Mouse (Mus musculus): ENCODE measurements around the gene Actl6b. TPM values are rescaled to one million over a fixed set of nuclear protein-coding genes. Genes with fewer than 3 reads are reported as not detected.

Gene Actl6b
- polyA plus RNA-seq, 1 experiment from 2014 or later, result 0.71 TPM

- under 1% methylated on average over 46 of the region's 46 CpGs for WGBS
- Histone ChIP-seq H3K4me2 (peak overlapping the region; percentile 96), H3K9me3 (no peaks in the 10 kb centered on the region), H3K9ac (peak overlapping the region; percentile 84), H3K4me3 (peak overlapping the region; percentile 87), H3K4me1 (peaks cover 24% of the 10 kb centered on the region; the same call in 1 of the 2 replicates), H3K27ac (peak overlapping the region; percentile 94), H3K27me3 (no peaks in the 10 kb centered on the region), H3K36me3 (peaks cover 41% of the 10 kb centered on the region)
- ATAC-seq (ENCODE audit: borderline replicate concordance, extremely low read depth, low FRiP score, low TSS enrichment), result peak; percentile 55
These were observed 22.5 kb upstream of the Actl6b start for GRCm38 (mm10) chr5:137530588-137531413.

- no peaks in the 10 kb centered on the region for H3K27me3 ChIP-seq
- under 1% methylated on average over 51 of the region's 51 CpGs for WGBS
- 0 out of 2 replicates have a peak, but pooled peaks have one; percentile 5 for ATAC-seq (ENCODE audit: borderline replicate concordance, extremely low read depth, low FRiP score, low TSS enrichment)
- peak overlapping the region; percentile 84 for H3K9ac ChIP-seq
- peak overlapping the region; percentile 96 for H3K4me2 ChIP-seq
- H3K4me1 ChIP-seq, result peaks cover 17% of the 10 kb centered on the region; the same call in 1 of the 2 replicates
- H3K27ac ChIP-seq, result peak overlapping the region; percentile 94
- H3K36me3 ChIP-seq, result peaks cover 35% of the 10 kb centered on the region
- no peaks in the 10 kb centered on the region for H3K9me3 ChIP-seq
- peak overlapping the region; percentile 87 for H3K4me3 ChIP-seq
These were observed 21.7 kb upstream of the Actl6b start for GRCm38 (mm10) chr5:137531414-137532130.

GRCm38 (mm10) chr5:137532131-137532807 lies 21.0 kb upstream of the Actl6b start:
- Histone ChIP-seq H3K27me3 (no peaks in the 10 kb centered on the region), H3K36me3 (peaks cover 29% of the 10 kb centered on the region), H3K9me3 (no peaks in the 10 kb centered on the region), H3K9ac (peak overlapping the region; percentile 84), H3K27ac (peak overlapping the region; percentile 94), H3K4me3 (peak overlapping the region; percentile 87), H3K4me2 (peak overlapping the region; percentile 96), H3K4me1 (peaks cover 16% of the 10 kb centered on the region; the same call in 1 of the 2 replicates)
- no peak; the same call in 1 of the 2 replicates for ATAC-seq (ENCODE audit: borderline replicate concordance, extremely low read depth, low FRiP score, low TSS enrichment)
- under 1% methylated on average over 19 of the region's 19 CpGs for WGBS

GRCm38 (mm10) chr5:137532808-137533116 lies 20.6 kb upstream of the Actl6b start:
- Histone ChIP-seq H3K9ac (peak overlapping the region; percentile 84), H3K4me1 (peaks cover 16% of the 10 kb centered on the region; the same call in 1 of the 2 replicates), H3K4me2 (peak overlapping the region; percentile 96), H3K9me3 (no peaks in the 10 kb centered on the region), H3K4me3 (peak overlapping the region; percentile 87), H3K36me3 (peaks cover 25% of the 10 kb centered on the region), H3K27ac (peak overlapping the region; percentile 94), H3K27me3 (no peaks in the 10 kb centered on the region)
- peak; percentile 3; the same call in 1 of the 2 replicates for ATAC-seq (ENCODE audit: borderline replicate concordance, extremely low read depth, low FRiP score, low TSS enrichment)
- 1% methylated on average over 9 of the region's 12 CpGs for WGBS

GRCm38 (mm10) chr5:137533117-137533827 lies 20.0 kb upstream of the Actl6b start, which contains the start of the genes Epo and Gnb2:
Epo (minus strand) TSS chr5:137533242.
Gnb2 (minus strand) TSS chr5:137533510.
- peaks cover 20% of the 10 kb centered on the region for H3K36me3 ChIP-seq
- peak within 1 kb of the TSS; percentile 87 for H3K4me3 ChIP-seq
- ATAC-seq (ENCODE audit: borderline replicate concordance, extremely low read depth, low FRiP score, low TSS enrichment), result peak; percentile 72
- H3K9me3 ChIP-seq, result no peaks in the 10 kb centered on the region
- H3K4me2 ChIP-seq, result peak within 1 kb of the TSS; percentile 96
- H3K27ac ChIP-seq, result peak within 1 kb of the TSS; percentile 94
- no peaks in the 10 kb centered on the region for H3K27me3 ChIP-seq
- under 1% methylated on average over 40 of the region's 40 CpGs for WGBS
- H3K9ac ChIP-seq, result peak within 1 kb of the TSS; percentile 84
- peaks cover 16% of the 10 kb centered on the region; the same call in 1 of the 2 replicates for H3K4me1 ChIP-seq

GRCm38 (mm10) chr5:137534762-137535161 lies 18.6 kb upstream of the Actl6b start:
- Histone ChIP-seq H3K9ac (no peak overlapping the region), H3K4me2 (no peak overlapping the region), H3K27ac (no peak overlapping the region), H3K9me3 (no peaks in the 10 kb centered on the region), H3K4me1 (peaks cover 16% of the 10 kb centered on the region; the same call in 1 of the 2 replicates), H3K4me3 (no peak overlapping the region), H3K36me3 (peaks cover 5% of the 10 kb centered on the region), H3K27me3 (no peaks in the 10 kb centered on the region)
- no peak for ATAC-seq (ENCODE audit: borderline replicate concordance, extremely low read depth, low FRiP score, low TSS enrichment)
- 70% methylated on average over 3 of the region's 3 CpGs for WGBS

- H3K9ac ChIP-seq, result no peak overlapping the region
- no peak overlapping the region for H3K27ac ChIP-seq
- no peaks in the 10 kb centered on the region for H3K36me3 ChIP-seq
- H3K4me3 ChIP-seq, result no peak overlapping the region
- H3K27me3 ChIP-seq, result no peaks in the 10 kb centered on the region
- 71% methylated on average over 9 of the region's 9 CpGs for WGBS
- ATAC-seq (ENCODE audit: borderline replicate concordance, extremely low read depth, low FRiP score, low TSS enrichment), result no peak
- peaks cover 11% of the 10 kb centered on the region; the same call in 1 of the 2 replicates for H3K4me1 ChIP-seq
- no peak overlapping the region for H3K4me2 ChIP-seq
- no peaks in the 10 kb centered on the region for H3K9me3 ChIP-seq
These were observed 18.0 kb upstream of the Actl6b start for GRCm38 (mm10) chr5:137535318-137535717.

GRCm38 (mm10) chr5:137537461-137537860 lies 15.9 kb upstream of the Actl6b start:
- Histone ChIP-seq H3K27me3 (no peaks in the 10 kb centered on the region), H3K36me3 (no peaks in the 10 kb centered on the region), H3K4me3 (no peak overlapping the region), H3K4me2 (no peak overlapping the region), H3K27ac (no peak overlapping the region), H3K9ac (no peak overlapping the region), H3K9me3 (no peaks in the 10 kb centered on the region), H3K4me1 (0 out of 2 replicates have a peak, but pooled peaks cover 9% of the 10 kb centered on the region)
- 53% methylated on average over 4 of the region's 4 CpGs for WGBS
- ATAC-seq (ENCODE audit: borderline replicate concordance, extremely low read depth, low FRiP score, low TSS enrichment), result no peak

- Histone ChIP-seq H3K27me3 (no peaks in the 10 kb centered on the region), H3K4me2 (no peak overlapping the region), H3K9ac (no peak overlapping the region), H3K36me3 (no peaks in the 10 kb centered on the region), H3K27ac (no peak overlapping the region), H3K4me3 (no peak overlapping the region), H3K4me1 (0 out of 2 replicates have a peak, but pooled peaks cover 3% of the 10 kb centered on the region), H3K9me3 (no peaks in the 10 kb centered on the region)
- 36% methylated on average over 7 of the region's 7 CpGs for WGBS
- no peak for ATAC-seq (ENCODE audit: borderline replicate concordance, extremely low read depth, low FRiP score, low TSS enrichment)
These were observed 14.0 kb upstream of the Actl6b start for GRCm38 (mm10) chr5:137539291-137539801.

- no peak for ATAC-seq (ENCODE audit: borderline replicate concordance, extremely low read depth, low FRiP score, low TSS enrichment)
- WGBS, result 66% methylated on average over 6 of the region's 6 CpGs
- H3K36me3 ChIP-seq, result no peaks in the 10 kb centered on the region
- H3K9ac ChIP-seq, result no peak overlapping the region
- H3K4me2 ChIP-seq, result no peak overlapping the region
- no peak overlapping the region for H3K27ac ChIP-seq
- H3K27me3 ChIP-seq, result no peaks in the 10 kb centered on the region
- H3K4me1 ChIP-seq, result 0 out of 2 replicates have a peak, but pooled peaks cover 3% of the 10 kb centered on the region
- H3K4me3 ChIP-seq, result no peak overlapping the region
- H3K9me3 ChIP-seq, result no peaks in the 10 kb centered on the region
These were observed 12.3 kb upstream of the Actl6b start for GRCm38 (mm10) chr5:137540991-137541390.

Measured in lung, embryonic 15.5 days (tissue).